Mouse (Mus musculus) heart, postnatal 10 days (tissue): ENCODE data around the gene Jph2. TPM values are rescaled to one million over a fixed set of nuclear protein-coding genes. Genes with fewer than 3 reads are reported as not detected.

ENCODE experiments used
- DNase-seq, 2 experiments: peaks; one replicate each; pipeline ENCODE4 v3.0.0; 2021
- intact Hi-C: fragments of 180-260 bp; cut with DNase I; formaldehyde crosslinking; loops from one replicate; pipeline ENCODE4 v1.15.1; 2025
- total RNA-seq, 2 experiments: library from RNA; stranded (reverse); gene quantifications; 2 replicates each; pipeline ENCODE4 v1.2.3; 2021

The Jph2 gene
- total RNA-seq, 2 experiments from 2014 or later = 378 to 449 TPM

DNA sequence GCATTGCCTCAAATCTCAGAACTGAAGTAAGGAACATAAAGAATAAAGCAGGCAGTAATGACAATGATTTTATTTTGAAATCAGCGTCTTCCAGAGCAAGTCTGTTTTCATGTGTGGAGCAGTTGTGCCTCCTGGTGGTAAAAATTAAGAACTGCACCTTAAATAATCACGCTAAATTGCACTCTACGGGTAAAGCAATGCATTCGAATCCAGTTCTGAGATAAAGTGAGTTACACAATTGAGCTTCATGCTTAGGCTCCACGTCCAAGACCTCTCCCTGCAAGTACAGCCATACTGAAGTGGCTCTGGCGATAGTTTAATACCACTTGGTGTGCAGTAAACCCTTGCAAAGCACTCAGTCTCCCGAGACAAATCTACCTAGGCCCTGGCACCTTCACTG, 67.1 kb downstream of the Jph2 start:
- intact Hi-C loops = loop anchor here (1.0 to 5.0 kb wide), 3 partner anchors 229 to 408 kb away; no protein-coding TSS in a partner anchor
- peak; percentile 65 to 72 for DNase-seq

DNA sequence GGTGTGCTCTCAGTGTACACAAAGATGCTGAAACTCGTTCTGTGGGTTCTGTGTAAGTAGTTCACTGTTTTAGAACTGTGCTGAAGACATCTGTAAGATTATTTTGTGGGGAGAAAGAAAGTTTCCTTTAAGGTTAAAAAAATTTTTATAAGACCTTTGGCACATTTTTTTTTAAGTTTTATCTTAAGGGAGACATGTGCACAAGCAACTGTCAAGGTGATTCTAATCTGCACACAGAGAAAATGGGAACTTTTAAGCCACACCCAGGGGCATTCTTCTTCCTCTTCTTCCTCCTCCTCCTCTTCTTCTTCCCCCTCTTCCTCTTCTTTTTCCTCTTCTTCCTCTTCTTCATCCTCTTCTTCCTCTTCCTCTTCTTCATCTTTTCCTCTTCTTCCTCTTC, 74.6 kb downstream of the Jph2 start:
- intact Hi-C loops = no loop called here

GRCm38 (mm10) chr2:163318777-163319176, 79.0 kb downstream of the Jph2 start:
- intact Hi-C loops = no loop called here
- DNase-seq = no peak

More for the DNA sequence above, 74.6 kb downstream of the Jph2 start:
- DNase-seq = no peak

- intact Hi-C loops = no loop called here
- DNase-seq = no peak
Observed at GRCm38 (mm10) chr2:163317281-163317680, 80.5 kb downstream of the Jph2 start.

- DNase-seq = no peak
- intact Hi-C loops = no loop called here
Observed at GRCm38 (mm10) chr2:163310163-163310688, 87.6 kb downstream of the Jph2 start.

DNA sequence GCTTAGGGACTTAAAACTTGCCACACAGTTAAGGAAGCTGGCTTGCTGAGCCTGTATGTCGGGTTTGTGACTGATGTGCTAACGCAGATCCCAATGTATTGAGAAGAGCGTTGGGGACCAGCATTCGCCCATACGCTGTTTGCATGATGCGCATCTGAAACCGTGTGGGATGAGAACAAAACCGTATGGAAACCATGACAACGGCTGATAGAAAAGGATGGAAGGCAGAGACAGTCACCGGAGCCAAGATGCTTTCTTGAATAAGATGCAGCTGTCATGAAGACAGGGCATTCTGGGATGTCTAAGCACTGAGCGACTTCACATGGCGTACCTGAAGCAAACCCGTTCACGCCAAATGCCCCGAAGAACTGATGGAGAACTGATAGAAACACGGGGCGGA, 88.4 kb downstream of the Jph2 start:
- DNase-seq = no peak
- intact Hi-C loops = no loop called here

DNA sequence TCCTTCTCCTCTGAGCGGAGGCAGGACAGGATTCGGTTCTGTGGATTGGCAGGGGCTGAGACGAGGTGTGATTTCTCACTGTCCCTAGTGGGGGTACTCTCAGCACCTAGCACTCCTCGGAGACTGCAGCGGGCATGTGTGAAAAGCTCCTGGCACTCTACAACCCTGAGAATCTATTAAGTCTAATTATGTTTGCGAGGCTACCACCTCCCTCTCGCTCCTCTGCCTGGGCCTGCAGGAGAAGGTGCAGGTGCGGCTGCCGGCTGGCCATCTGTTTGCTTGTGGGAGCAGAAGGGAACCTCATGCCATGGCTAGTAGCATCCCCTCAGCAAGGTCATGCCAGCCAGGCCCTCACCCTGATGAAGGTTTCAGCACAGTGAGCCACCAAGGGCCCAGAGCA, 94.8 kb downstream of the Jph2 start:
- no peak for DNase-seq
- intact Hi-C loops = no loop called here

- intact Hi-C loops = no loop called here
- DNase-seq = no peak
Observed at GRCm38 (mm10) chr2:163301641-163302040, 96.2 kb downstream of the Jph2 start.

- intact Hi-C loops = no loop called here
- DNase-seq = peak in 1 of 2 experiments; percentile 41
Observed at GRCm38 (mm10) chr2:163300069-163301060, 97.4 kb downstream of the Jph2 start.

DNA sequence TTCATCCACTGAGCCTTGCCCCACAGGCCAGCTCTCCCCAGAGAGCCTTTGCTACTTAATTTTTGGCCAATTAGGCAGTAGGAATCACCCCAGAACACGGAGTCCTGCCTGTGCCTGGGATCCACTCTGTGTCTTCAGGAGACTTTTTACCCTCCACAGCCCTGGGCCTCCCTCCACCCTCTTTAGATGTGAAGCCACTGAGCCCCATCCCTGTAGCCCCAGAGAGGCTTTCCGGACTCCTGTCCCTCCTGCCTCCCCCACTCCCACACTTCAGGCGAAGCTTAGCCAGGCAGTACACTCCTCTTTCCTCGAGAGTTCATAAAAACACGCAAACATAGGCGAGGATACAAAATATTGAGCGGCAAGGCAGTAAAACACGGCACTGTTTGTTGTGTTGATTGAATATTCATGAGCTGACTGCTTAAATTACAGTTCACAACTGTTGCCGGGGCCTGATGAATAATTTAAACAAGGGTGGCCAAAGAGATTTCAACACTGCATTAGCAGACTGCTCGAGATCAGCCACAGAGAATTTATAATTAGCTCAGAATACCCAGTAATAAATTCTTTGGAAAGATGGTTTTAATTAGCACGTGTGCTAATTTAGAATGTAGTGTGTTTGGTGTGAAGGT, 100.7 kb downstream of the Jph2 start:
- intact Hi-C loops = no loop called here

GRCm38 (mm10) chr2:163288881-163289379, 108.9 kb downstream of the Jph2 start:
- peak; percentile 53 to 62 for DNase-seq
- intact Hi-C loops = no loop called here

More for the DNA sequence above, 100.7 kb downstream of the Jph2 start:
- DNase-seq = no peak

Other genes with a start within 250 kb of the Jph2 start
- 1 to 10 TPM; 3.2 to 3.4 TPM for gene Tox2, start 194.9 kb downstream of the Jph2 start, total RNA-seq
- gene Oser1, start 26.7 kb upstream of the Jph2 start, total RNA-seq = 10 to 100 TPM; 21.3 to 24.4 TPM
- not detected for gene Gdap1l1, start 40.5 kb upstream of the Jph2 start, total RNA-seq
- gene Fitm2, start 74.6 kb upstream of the Jph2 start, total RNA-seq = 100 to 1,000 TPM in 1 of 2 experiments, 10 to 100 TPM in 1; 79.2 to 103 TPM
- not detected for gene R3hdml, start 94.3 kb upstream of the Jph2 start, total RNA-seq
- not detected for gene Hnf4a, start 108.8 kb upstream of the Jph2 start, total RNA-seq
- gene Ttpal, start 204.3 kb upstream of the Jph2 start, total RNA-seq = 10 to 100 TPM; 13.6 to 14.2 TPM
- gene Serinc3, start 247.1 kb upstream of the Jph2 start, total RNA-seq = 100 to 1,000 TPM; 327 to 358 TPM